Mouse (Mus musculus): ENCODE data around the gene Mecp2.
A peak's percentile ranks its signal among the peaks of the same experiment; 100 is the strongest.
"Not testable (repeated sequence)": the region's sequence is repeated elsewhere in the genome, so short reads cannot be mapped to it uniquely, and the experiment has no call there.

Gene Mecp2

GRCm38 (mm10) chrX:74135263-74135662 lies at the start of gene Mecp2:
Mecp2 (minus strand) TSS chrX:74135363.
- not testable (repeated sequence) for DNase-seq

GRCm38 (mm10) chrX:74176959-74177358 lies 41.8 kb upstream of the Mecp2 start, which contains the start of gene Tktl1:
Tktl1 (plus strand) TSS chrX:74177259.
- no peak for DNase-seq

GRCm38 (mm10) chrX:74167738-74168137 lies 32.6 kb upstream of the Mecp2 start, which contains the start of gene Tex28:
Tex28 (minus strand) TSS chrX:74167838.
- no peak for DNase-seq

- no peak for DNase-seq
Observed at GRCm38 (mm10) chrX:74127164-74127563, 8.0 kb downstream of the Mecp2 start, which contains the start of gene Opn1mw. Opn1mw (plus strand) TSS chrX:74127464.

GRCm38 (mm10) chrX:74124975-74125374 lies 10.2 kb downstream of the Mecp2 start:
- DNase-seq = no peak

- DNase-seq = peak; percentile 28
Observed at GRCm38 (mm10) chrX:74115511-74115910, 19.7 kb downstream of the Mecp2 start.

- DNase-seq = no peak
Observed at GRCm38 (mm10) chrX:74114036-74114435, 21.1 kb downstream of the Mecp2 start.

- DNase-seq = no peak
Observed at GRCm38 (mm10) chrX:74108747-74109146, 26.4 kb downstream of the Mecp2 start.

- no peak for DNase-seq
Observed at GRCm38 (mm10) chrX:74105916-74106315, 29.2 kb downstream of the Mecp2 start.

- DNase-seq = no peak
Observed at GRCm38 (mm10) chrX:74103457-74104188, 31.5 kb downstream of the Mecp2 start.

GRCm38 (mm10) chrX:74095130-74095529 lies 40.0 kb downstream of the Mecp2 start:
- DNase-seq = no peak

- DNase-seq = peak; percentile 99
Observed at GRCm38 (mm10) chrX:74085601-74086038, 49.5 kb downstream of the Mecp2 start.

- DNase-seq = peak; percentile 87
Observed at GRCm38 (mm10) chrX:74084946-74085498, 50.1 kb downstream of the Mecp2 start.

- DNase-seq = no peak
Observed at GRCm38 (mm10) chrX:74084276-74084837, 50.8 kb downstream of the Mecp2 start.

GRCm38 (mm10) chrX:74070794-74071193 lies 64.4 kb downstream of the Mecp2 start:
- no peak for DNase-seq

- DNase-seq = peak; percentile 10
Observed at GRCm38 (mm10) chrX:74067891-74068290, 67.3 kb downstream of the Mecp2 start.

GRCm38 (mm10) chrX:74045107-74045506 lies 90.1 kb downstream of the Mecp2 start:
- no peak for DNase-seq

- no peak for DNase-seq
Observed at GRCm38 (mm10) chrX:74037702-74038375, 97.3 kb downstream of the Mecp2 start.

- no peak for DNase-seq
Observed at GRCm38 (mm10) chrX:74030000-74030399, 105.2 kb downstream of the Mecp2 start.

- DNase-seq = peak; percentile 67
Observed at GRCm38 (mm10) chrX:74023188-74024049, 111.7 kb downstream of the Mecp2 start, which contains the start of gene Irak1. Irak1 (minus strand) TSS chrX:74023918.

GRCm38 (mm10) chrX:74022795-74023187 lies 112.4 kb downstream of the Mecp2 start:
- no peak for DNase-seq

GRCm38 (mm10) chrX:74014597-74014996 lies 120.6 kb downstream of the Mecp2 start:
- no peak for DNase-seq

Data from layer of hippocampus, adult 9-11 months (tissue).